Mouse (Mus musculus): ENCODE measurements around the gene Tmem56. TPM values are rescaled to one million over a fixed set of nuclear protein-coding genes. Genes with fewer than 3 reads are reported as not detected.
A peak's percentile ranks its signal among the peaks of the same experiment; 100 is the strongest.

Gene Tmem56
- polyA plus RNA-seq, 1 experiment from 2014 or later, result 24.1 TPM

DNA sequence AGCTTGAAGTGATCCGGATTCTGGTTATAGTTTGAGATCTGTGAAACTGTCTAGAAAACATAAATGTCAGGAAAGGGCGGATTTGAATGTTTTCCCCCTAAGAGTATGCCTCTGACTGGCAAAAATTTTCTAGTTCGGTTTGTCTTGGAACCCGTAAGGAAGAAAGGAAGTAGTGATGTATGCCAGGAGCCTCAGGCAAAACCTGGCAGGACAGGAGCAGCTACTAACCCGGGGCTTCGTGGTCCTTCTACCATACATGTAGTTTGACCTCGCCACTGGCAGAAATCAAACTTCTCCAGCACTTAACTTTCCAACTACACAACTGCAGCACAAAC is 8.3 kb upstream of the Tmem56 start:
- Histone ChIP-seq H3K36me3 (replicated peaks; ENCODE audit: insufficient read depth, low read length) (no peaks in the 10 kb centered on the region), H3K9me3 (ENCODE audit: low read length) (no peaks in the 10 kb centered on the region), H3K27me3 (ENCODE audit: insufficient read depth, low read length) (no peaks in the 10 kb centered on the region), H3K27ac (ENCODE audit: low read depth) (peak overlapping the region; percentile 91), H3K9ac (replicated peaks) (peak overlapping the region; percentile 68), H3K4me2 (ENCODE audit: low read depth, low read length) (peak overlapping the region; percentile 87), H3K4me1 (ENCODE audit: insufficient read depth) (peaks cover 16% of the 10 kb centered on the region), H3K4me3 (ENCODE audit: low read depth, low read length) (peak overlapping the region; percentile 61)
- DNase-seq (no peak), ATAC-seq (no peak)
- TF ChIP-seq CTCF (IDR thresholded peaks at IDR 0.05; ENCODE audit: low read depth) (no peak), EP300 (IDR thresholded peaks at IDR 0.05; ENCODE audit: low read depth) (no peak)
- WGBS (ENCODE audit: insufficient replicate concordance), result 5% methylated on average over 7 of the region's 7 CpGs

DNA sequence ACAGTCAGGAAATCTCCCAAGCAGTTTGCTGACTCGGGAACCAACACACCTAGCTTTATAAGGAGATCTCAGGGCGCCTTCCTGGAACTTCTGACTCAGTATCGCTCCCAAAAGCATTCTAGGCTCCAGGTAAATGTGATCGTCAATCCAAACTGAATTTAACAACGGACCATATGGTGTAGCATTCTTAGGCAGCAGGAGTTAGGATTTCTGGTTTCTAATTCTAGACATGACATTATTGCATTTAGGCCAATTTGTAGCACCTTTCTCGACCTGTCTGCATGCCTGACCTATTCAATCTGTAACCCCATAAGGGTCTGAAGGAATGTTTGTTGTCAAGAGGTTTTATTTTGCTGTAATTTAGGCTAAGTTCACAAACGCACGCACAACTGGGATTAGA is 7.8 kb upstream of the Tmem56 start:
- no peaks in the 10 kb centered on the region for H3K9me3 ChIP-seq (ENCODE audit: low read length)
- H3K27ac ChIP-seq (ENCODE audit: low read depth), result peak overlapping the region; percentile 91
- peak overlapping the region; percentile 87 for H3K4me2 ChIP-seq (ENCODE audit: low read depth, low read length)
- H3K4me1 ChIP-seq (ENCODE audit: insufficient read depth), result peaks cover 16% of the 10 kb centered on the region
- H3K36me3 ChIP-seq (replicated peaks; ENCODE audit: insufficient read depth, low read length), result no peaks in the 10 kb centered on the region
- no peak for TF ChIP-seq CTCF (IDR thresholded peaks at IDR 0.05; ENCODE audit: low read depth)
- no peak for ATAC-seq
- DNase-seq, result no peak
- H3K4me3 ChIP-seq (ENCODE audit: low read depth, low read length), result peak overlapping the region; percentile 61
- 72% methylated on average over 8 of the region's 8 CpGs for WGBS (ENCODE audit: insufficient replicate concordance)
- no peaks in the 10 kb centered on the region for H3K27me3 ChIP-seq (ENCODE audit: insufficient read depth, low read length)
- peak overlapping the region; percentile 68 for H3K9ac ChIP-seq (replicated peaks)

DNA sequence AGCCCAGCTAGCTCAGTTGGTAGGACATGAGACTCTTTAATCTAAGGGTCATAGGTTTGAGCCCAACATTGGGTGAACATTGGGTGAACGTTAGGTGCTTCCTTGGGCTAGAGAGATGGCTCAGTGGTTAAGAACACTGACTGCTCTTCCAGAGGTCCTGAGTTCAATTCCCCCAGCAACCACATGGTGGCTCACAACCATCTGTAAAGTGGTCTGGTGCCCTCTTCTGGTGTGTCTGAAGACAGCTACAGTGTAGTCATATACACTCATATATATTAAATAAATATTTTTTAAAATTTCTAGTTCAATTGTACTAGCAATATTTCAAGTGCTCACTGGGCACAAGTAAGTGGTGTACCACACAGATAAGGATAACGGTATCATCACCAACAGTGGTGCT is 4.3 kb upstream of the Tmem56 start:
- Histone ChIP-seq H3K4me2 (ENCODE audit: low read depth, low read length) (no peak overlapping the region), H3K4me1 (ENCODE audit: insufficient read depth) (peaks cover 17% of the 10 kb centered on the region), H3K36me3 (replicated peaks; ENCODE audit: insufficient read depth, low read length) (no peaks in the 10 kb centered on the region), H3K27ac (ENCODE audit: low read depth) (no peak overlapping the region), H3K9me3 (ENCODE audit: low read length) (no peaks in the 10 kb centered on the region), H3K9ac (replicated peaks) (no peak overlapping the region), H3K4me3 (ENCODE audit: low read depth, low read length) (no peak overlapping the region), H3K27me3 (ENCODE audit: insufficient read depth, low read length) (no peaks in the 10 kb centered on the region)
- no peak for TF ChIP-seq EP300 (IDR thresholded peaks at IDR 0.05; ENCODE audit: low read depth)
- peak; percentile 53 for TF ChIP-seq CTCF (IDR thresholded peaks at IDR 0.05; ENCODE audit: low read depth)
- ATAC-seq (no peak), DNase-seq (no peak)
- 82% methylated on average over 2 of the region's 2 CpGs for WGBS (ENCODE audit: insufficient replicate concordance)

- Histone ChIP-seq H3K9ac (replicated peaks) (no peak overlapping the region), H3K4me2 (ENCODE audit: low read depth, low read length) (no peak overlapping the region), H3K4me3 (ENCODE audit: low read depth, low read length) (no peak overlapping the region), H3K27me3 (ENCODE audit: insufficient read depth, low read length) (no peaks in the 10 kb centered on the region), H3K4me1 (ENCODE audit: insufficient read depth) (peaks cover 9% of the 10 kb centered on the region), H3K27ac (ENCODE audit: low read depth) (peak overlapping the region; percentile 91), H3K9me3 (ENCODE audit: low read length) (no peaks in the 10 kb centered on the region), H3K36me3 (replicated peaks; ENCODE audit: insufficient read depth, low read length) (no peaks in the 10 kb centered on the region)
- WGBS (ENCODE audit: insufficient replicate concordance), result 72% methylated on average over 6 of the region's 6 CpGs
- DNase-seq, result peak; percentile 56
- TF ChIP-seq EP300 (IDR thresholded peaks at IDR 0.05; ENCODE audit: low read depth) (no peak), CTCF (IDR thresholded peaks at IDR 0.05; ENCODE audit: low read depth) (no peak)
- ATAC-seq, result peak; percentile 93
Measured at GRCm38 (mm10) chr3:121285219-121285618, 2.3 kb upstream of the Tmem56 start.

DNA sequence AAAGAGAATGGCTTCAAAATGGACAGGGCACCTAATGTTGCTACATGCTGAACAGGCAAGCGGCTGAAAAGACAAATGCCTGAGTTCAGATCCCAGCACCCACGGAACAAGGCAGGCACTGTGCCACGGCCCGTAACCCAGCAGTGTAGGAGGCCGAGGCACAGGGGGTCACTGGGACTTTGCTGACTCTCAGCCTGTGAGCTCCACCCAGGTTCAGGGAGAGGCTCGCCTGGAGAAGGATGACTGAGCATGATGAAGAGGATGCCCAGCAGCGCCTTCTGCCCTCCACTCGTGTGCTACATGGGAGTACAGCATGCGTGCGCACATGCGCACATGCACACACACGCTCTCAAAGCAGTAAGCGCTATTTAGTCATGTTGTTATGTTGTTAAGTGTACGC is 3.2 kb downstream of the Tmem56 start:
- 86% methylated on average over 14 of the region's 14 CpGs for WGBS (ENCODE audit: insufficient replicate concordance)
- ATAC-seq, result peak; percentile 22; the same call in 1 of the 2 replicates

DNA sequence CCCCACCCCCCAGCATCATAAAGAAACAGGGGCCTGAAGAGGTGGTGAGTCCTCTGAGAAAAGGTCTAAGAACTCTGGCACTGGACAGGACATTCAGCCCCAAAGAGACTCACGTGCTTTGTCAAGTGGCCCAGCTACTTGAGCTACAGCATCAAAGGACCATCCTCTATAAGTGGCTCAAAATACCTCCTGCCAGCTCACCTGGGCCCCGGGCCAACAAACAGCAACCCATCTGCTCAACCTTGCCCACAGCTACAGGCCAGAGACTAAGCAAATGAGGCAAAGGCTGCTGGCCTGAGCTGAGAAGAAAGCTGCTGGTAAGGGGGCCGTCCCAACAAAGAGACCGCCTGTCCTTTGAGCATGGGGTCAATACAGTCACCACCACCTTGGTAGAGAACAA is 5.3 kb downstream of the Tmem56 start:
- H3K27me3 ChIP-seq (ENCODE audit: insufficient read depth, low read length), result no peaks in the 10 kb centered on the region
- ATAC-seq, result no peak

More for the DNA sequence above, 3.2 kb downstream of the Tmem56 start:
- TF ChIP-seq CTCF (IDR thresholded peaks at IDR 0.05; ENCODE audit: low read depth) (no peak), EP300 (IDR thresholded peaks at IDR 0.05; ENCODE audit: low read depth) (no peak)
- no peaks in the 10 kb centered on the region for H3K9me3 ChIP-seq (ENCODE audit: low read length)
- H3K27me3 ChIP-seq (ENCODE audit: insufficient read depth, low read length), result no peaks in the 10 kb centered on the region
- H3K4me3 ChIP-seq (ENCODE audit: low read depth, low read length), result no peak overlapping the region
- H3K4me2 ChIP-seq (ENCODE audit: low read depth, low read length), result no peak overlapping the region
- H3K27ac ChIP-seq (ENCODE audit: low read depth), result no peak overlapping the region
- peaks cover 15% of the 10 kb centered on the region for H3K4me1 ChIP-seq (ENCODE audit: insufficient read depth)
- no peaks in the 10 kb centered on the region for H3K36me3 ChIP-seq (replicated peaks; ENCODE audit: insufficient read depth, low read length)
- no peak overlapping the region for H3K9ac ChIP-seq (replicated peaks)
- DNase-seq, result no peak

GRCm38 (mm10) chr3:121277009-121277408 is 5.9 kb downstream of the Tmem56 start:
- Histone ChIP-seq H3K27me3 (ENCODE audit: insufficient read depth, low read length) (no peaks in the 10 kb centered on the region), H3K9ac (replicated peaks) (no peak overlapping the region), H3K4me1 (ENCODE audit: insufficient read depth) (peaks cover 11% of the 10 kb centered on the region; the same call in 1 of the 2 replicates), H3K4me3 (ENCODE audit: low read depth, low read length) (no peak overlapping the region), H3K27ac (ENCODE audit: low read depth) (peak overlapping the region; percentile 44), H3K9me3 (ENCODE audit: low read length) (no peaks in the 10 kb centered on the region), H3K4me2 (ENCODE audit: low read depth, low read length) (no peak overlapping the region), H3K36me3 (replicated peaks; ENCODE audit: insufficient read depth, low read length) (no peaks in the 10 kb centered on the region)
- TF ChIP-seq EP300 (IDR thresholded peaks at IDR 0.05; ENCODE audit: low read depth) (no peak), CTCF (IDR thresholded peaks at IDR 0.05; ENCODE audit: low read depth) (no peak)
- WGBS (ENCODE audit: insufficient replicate concordance), result 79% methylated on average over 4 of the region's 4 CpGs
- peak; percentile 28; the same call in 1 of the 2 replicates for ATAC-seq
- no peak for DNase-seq

More for the DNA sequence above, 5.3 kb downstream of the Tmem56 start:
- peak overlapping the region; percentile 44 for H3K27ac ChIP-seq (ENCODE audit: low read depth)
- no peak for DNase-seq
- H3K4me3 ChIP-seq (ENCODE audit: low read depth, low read length), result no peak overlapping the region
- H3K4me1 ChIP-seq (ENCODE audit: insufficient read depth), result peaks cover 11% of the 10 kb centered on the region; the same call in 1 of the 2 replicates
- no peak overlapping the region for H3K9ac ChIP-seq (replicated peaks)
- WGBS (ENCODE audit: insufficient replicate concordance), result 84% methylated on average over 4 of the region's 4 CpGs
- H3K36me3 ChIP-seq (replicated peaks; ENCODE audit: insufficient read depth, low read length), result no peaks in the 10 kb centered on the region
- no peak for TF ChIP-seq CTCF (IDR thresholded peaks at IDR 0.05; ENCODE audit: low read depth)
- TF ChIP-seq EP300 (IDR thresholded peaks at IDR 0.05; ENCODE audit: low read depth), result no peak
- H3K4me2 ChIP-seq (ENCODE audit: low read depth, low read length), result no peak overlapping the region
- no peaks in the 10 kb centered on the region for H3K9me3 ChIP-seq (ENCODE audit: low read length)

Data from liver, postnatal 0 days (tissue).